Mouse (Mus musculus) intestine, postnatal 0 days (tissue): ENCODE measurements around the gene Prkci. TPM values are rescaled to one million over a fixed set of nuclear protein-coding genes. Genes with fewer than 3 reads are reported as not detected.

ENCODE experiments used
- ATAC-seq: fragments of 200-750 bp; cut with Nextera tagmentation; 2 replicates; pipeline ENCODE4 v1.8.0; 2017; ENCODE audit warnings: mild to moderate bottlenecking, moderate TSS enrichment, moderate library complexity
- H3K27ac ChIP-seq: fragments of 300-500 bp; sonication (generic); 2 replicates; pipeline ENCODE4 v1.5.1; 2014; ENCODE audit warnings: mild to moderate bottlenecking, low read depth, low read length, moderate library complexity
- H3K27me3 ChIP-seq: fragments of 300-500 bp; sonication (generic); replicated peaks from 2 replicates; pipeline ENCODE4 v1.6.1; 2014; ENCODE audit warnings: low read length, mixed read lengths; ENCODE audit not compliant: control insufficient read depth, insufficient read depth
- H3K36me3 ChIP-seq: fragments of 300-500 bp; sonication (generic); 2 replicates; pipeline ENCODE4 v1.6.1; 2014; ENCODE audit warnings: mild to moderate bottlenecking, moderate library complexity; ENCODE audit not compliant: control insufficient read depth, insufficient read depth
- H3K4me1 ChIP-seq: fragments of 300-500 bp; sonication (generic); replicated peaks from 2 replicates; pipeline ENCODE4 v1.6.1; 2014; ENCODE audit warnings: antibody characterized with exemption, low read length, mixed read lengths; ENCODE audit not compliant: control insufficient read depth, insufficient read depth
- H3K4me2 ChIP-seq: fragments of 300-500 bp; sonication (generic); replicated peaks from 2 replicates; pipeline ENCODE4 v1.6.1; 2014; ENCODE audit warnings: low read depth, mild to moderate bottlenecking, moderate library complexity
- H3K4me3 ChIP-seq: fragments of 300-500 bp; sonication (generic); 2 replicates; pipeline ENCODE4 v1.5.1; 2014; ENCODE audit warnings: low read depth, low read length
- H3K9ac ChIP-seq: fragments of 300-500 bp; sonication (generic); 2 replicates; pipeline ENCODE4 v1.6.1; 2014; ENCODE audit warnings: mild to moderate bottlenecking, low read depth, low read length
- H3K9me3 ChIP-seq: fragments of 300-500 bp; sonication (generic); 2 replicates; pipeline ENCODE4 v1.6.1; 2016; ENCODE audit warnings: mixed run types; ENCODE audit not compliant: control insufficient read depth
- CTCF ChIP-seq: sonication (generic); IDR thresholded peaks from 2 replicates; pipeline ENCODE4 v1.5.1; 2016; ENCODE audit warnings: low read depth, mild to moderate bottlenecking, control low read depth, antibody characterized with exemption, moderate library complexity
- WGBS: fragments of 180-500 bp; shearing (Covaris S2); extraction: QIAGEN DNeasy Blood & Tissue Kit; methylation state at CpG from one replicate; pipeline ENCODE4 v1.1.7; 2014; 5-methylcytosine and 5-hydroxymethylcytosine counted together
- polyA plus RNA-seq: library from polyadenylated mRNA; unstranded; fragments of >200 nt; fragmentation: Nextera tagmentation; extraction: Ambion mirVana; gene quantifications from 2 replicates; pipeline ENCODE4 v1.2.1, GENCODE M21; 2015

The Prkci gene
- polyA plus RNA-seq, 1 experiment from 2014 or later: 14.5 TPM

GRCm38 (mm10) chr3:31056651-31057627 lies 61.4 kb downstream of the Prkci start:
- ATAC-seq: peak; percentile 85
- peak; percentile 98 for TF ChIP-seq CTCF
- Histone ChIP-seq H3K36me3 (0 out of 2 replicates have a peak, but pooled peaks cover 4% of the 10 kb centered on the region), H3K27ac (peak overlapping the region; percentile 81), H3K4me3 (peak overlapping the region; percentile 52), H3K9me3 (no peaks in the 10 kb centered on the region), H3K4me1 (no peaks in the 10 kb centered on the region), H3K4me2 (peak overlapping the region; percentile 69), H3K9ac (peak overlapping the region; percentile 52; the same call in 1 of the 2 replicates), H3K27me3 (no peaks in the 10 kb centered on the region)
- 1% methylated on average over 30 of the region's 30 CpGs for WGBS

- no peak overlapping the region for H3K4me2 ChIP-seq
- H3K36me3 ChIP-seq: no peaks in the 10 kb centered on the region
- no peak overlapping the region for H3K9ac ChIP-seq
- 85% methylated on average over 8 of the region's 8 CpGs for WGBS
- H3K9me3 ChIP-seq: no peaks in the 10 kb centered on the region
- H3K27me3 ChIP-seq: no peaks in the 10 kb centered on the region
- no peak overlapping the region for H3K4me3 ChIP-seq
- 0 out of 2 replicates have a peak overlapping the region, but pooled peaks have one; percentile 21 for H3K27ac ChIP-seq
- no peak for ATAC-seq
- H3K4me1 ChIP-seq: no peaks in the 10 kb centered on the region
- TF ChIP-seq CTCF: peak; percentile 17; the same call in 1 of the 2 replicates
Observed at GRCm38 (mm10) chr3:31060745-31061102, 65.2 kb downstream of the Prkci start.

GRCm38 (mm10) chr3:31061103-31061785 lies 65.7 kb downstream of the Prkci start:
- Histone ChIP-seq H3K9ac (no peak overlapping the region), H3K4me1 (no peaks in the 10 kb centered on the region), H3K4me2 (peak overlapping the region; percentile 9; the same call in 1 of the 2 replicates), H3K9me3 (no peaks in the 10 kb centered on the region), H3K36me3 (no peaks in the 10 kb centered on the region), H3K4me3 (no peak overlapping the region), H3K27ac (peak overlapping the region; percentile 21; the same call in 1 of the 2 replicates), H3K27me3 (no peaks in the 10 kb centered on the region)
- ATAC-seq: no peak
- 71% methylated on average over 20 of the region's 20 CpGs for WGBS
- no peak for TF ChIP-seq CTCF

GRCm38 (mm10) chr3:31061786-31062120 lies 66.2 kb downstream of the Prkci start:
- no peak overlapping the region for H3K9ac ChIP-seq
- H3K4me2 ChIP-seq: peak overlapping the region; percentile 9; the same call in 1 of the 2 replicates
- no peak overlapping the region for H3K4me3 ChIP-seq
- H3K9me3 ChIP-seq: no peaks in the 10 kb centered on the region
- peak; percentile 47 for TF ChIP-seq CTCF
- 69% methylated on average over 4 of the region's 4 CpGs for WGBS
- H3K27ac ChIP-seq: no peak overlapping the region
- no peaks in the 10 kb centered on the region for H3K27me3 ChIP-seq
- H3K4me1 ChIP-seq: no peaks in the 10 kb centered on the region
- no peaks in the 10 kb centered on the region for H3K36me3 ChIP-seq
- ATAC-seq: no peak

- H3K27ac ChIP-seq: no peak overlapping the region
- H3K4me2 ChIP-seq: no peak overlapping the region
- WGBS: 82% methylated on average over 7 of the region's 7 CpGs
- H3K36me3 ChIP-seq: no peaks in the 10 kb centered on the region
- H3K4me1 ChIP-seq: no peaks in the 10 kb centered on the region
- H3K4me3 ChIP-seq: no peak overlapping the region
- no peak for TF ChIP-seq CTCF
- H3K9ac ChIP-seq: no peak overlapping the region
- H3K9me3 ChIP-seq: no peaks in the 10 kb centered on the region
- no peaks in the 10 kb centered on the region for H3K27me3 ChIP-seq
- no peak for ATAC-seq
Observed at GRCm38 (mm10) chr3:31062325-31062724, 66.8 kb downstream of the Prkci start.

- H3K27ac ChIP-seq: no peak overlapping the region
- WGBS: 85% methylated on average over 7 of the region's 7 CpGs
- H3K36me3 ChIP-seq: no peaks in the 10 kb centered on the region
- no peaks in the 10 kb centered on the region for H3K9me3 ChIP-seq
- no peaks in the 10 kb centered on the region for H3K27me3 ChIP-seq
- H3K4me3 ChIP-seq: no peak overlapping the region
- ATAC-seq: no peak
- no peaks in the 10 kb centered on the region for H3K4me1 ChIP-seq
- TF ChIP-seq CTCF: no peak
- H3K4me2 ChIP-seq: no peak overlapping the region
- no peak overlapping the region for H3K9ac ChIP-seq
Observed at GRCm38 (mm10) chr3:31068482-31068881, 72.9 kb downstream of the Prkci start.
